Mouse (Mus musculus) forebrain, embryonic 15.5 days (tissue): Measurements from ENCODE around the gene Slc25a18. TPM values are rescaled to one million over a fixed set of nuclear protein-coding genes. Genes with fewer than 3 reads are reported as not detected.
A peak's percentile ranks its signal among the peaks of the same experiment; 100 is the strongest.

Experiments used
- ATAC-seq: fragments of 200-750 bp; cut with Nextera tagmentation; replicated peaks from 2 replicates; pipeline ENCODE4 v1.8.0; 2017; ENCODE audit warnings: mild to moderate bottlenecking, moderate TSS enrichment, moderate library complexity
- H3K27ac ChIP-seq: fragments of 300-500 bp; sonication (generic); replicated peaks from 2 replicates; pipeline ENCODE4 v1.5.1; 2015; ENCODE audit warnings: mild to moderate bottlenecking, inconsistent platforms
- H3K27me3 ChIP-seq: fragments of 300-500 bp; sonication (generic); 2 replicates; pipeline ENCODE4 v1.6.1; 2015; ENCODE audit warnings: inconsistent platforms
- H3K36me3 ChIP-seq: fragments of 300-500 bp; sonication (generic); 2 replicates; pipeline ENCODE4 v1.6.1; 2015; ENCODE audit warnings: mild to moderate bottlenecking, inconsistent platforms
- H3K4me1 ChIP-seq: fragments of 300-500 bp; sonication (generic); 2 replicates; pipeline ENCODE4 v1.6.1; 2015; ENCODE audit warnings: inconsistent platforms
- H3K4me2 ChIP-seq: fragments of 300-500 bp; sonication (generic); replicated peaks from 2 replicates; pipeline ENCODE4 v1.6.1; 2015; ENCODE audit warnings: mild to moderate bottlenecking, inconsistent platforms
- H3K4me3 ChIP-seq: fragments of 300-500 bp; sonication (generic); 2 replicates; pipeline ENCODE4 v1.5.1; 2015; ENCODE audit warnings: mild to moderate bottlenecking, inconsistent platforms
- H3K9ac ChIP-seq: fragments of 300-500 bp; sonication (generic); replicated peaks from 2 replicates; pipeline ENCODE4 v1.6.1; 2015; ENCODE audit warnings: mild to moderate bottlenecking, inconsistent platforms
- H3K9me3 ChIP-seq: fragments of 300-500 bp; sonication (generic); 2 replicates; pipeline ENCODE4 v1.6.1; 2016; ENCODE audit warnings: inconsistent platforms
- WGBS: fragments of 180-500 bp; shearing (Covaris S2); methylation state at CpG from one replicate; pipeline ENCODE4 v1.1.7; 2015; ENCODE audit warnings: mixed read lengths; 5-methylcytosine and 5-hydroxymethylcytosine counted together
- microRNA-seq: library from miRNA; unstranded; fragments of <30 nt; microRNA quantifications from one replicate; pipeline ENCODE4, GENCODE M21; 2016
- polyA plus RNA-seq: library from polyadenylated mRNA; unstranded; fragments of >200 nt; fragmentation: Nextera tagmentation; extraction: Ambion mirVana; gene quantifications from 2 replicates; pipeline ENCODE4 v1.2.1, GENCODE M21; 2015

Gene Slc25a18
- polyA plus RNA-seq, 1 experiment from 2014 or later: 3.2 TPM

GRCm38 (mm10) chr6:120830866-120831608, 57.7 kb downstream of the Slc25a18 start:
- no peaks in the 10 kb centered on the region; the same call in 1 of the 2 replicates for H3K27me3 ChIP-seq

GRCm38 (mm10) chr6:120832097-120832496, 58.7 kb downstream of the Slc25a18 start:
- no peak overlapping the region for H3K4me2 ChIP-seq
- no peaks in the 10 kb centered on the region for H3K9me3 ChIP-seq
- H3K36me3 ChIP-seq: no peaks in the 10 kb centered on the region
- H3K9ac ChIP-seq: no peak overlapping the region
- peaks cover 5% of the 10 kb centered on the region for H3K4me1 ChIP-seq
- no peak overlapping the region for H3K27ac ChIP-seq
- H3K4me3 ChIP-seq: no peak overlapping the region
- WGBS: 77% methylated on average over 4 of the region's 4 CpGs
- no peaks in the 10 kb centered on the region; the same call in 1 of the 2 replicates for H3K27me3 ChIP-seq
- no peak for ATAC-seq

More at GRCm38 (mm10) chr6:120830866-120831608, 57.7 kb downstream of the Slc25a18 start:
- Histone ChIP-seq H3K9me3 (no peaks in the 10 kb centered on the region), H3K36me3 (no peaks in the 10 kb centered on the region), H3K4me1 (no peaks in the 10 kb centered on the region), H3K4me2 (no peak overlapping the region), H3K9ac (no peak overlapping the region), H3K27ac (no peak overlapping the region), H3K4me3 (no peak overlapping the region)
- no peak for ATAC-seq
- 60% methylated on average over 4 of the region's 4 CpGs for WGBS

GRCm38 (mm10) chr6:120834766-120835321, 61.5 kb downstream of the Slc25a18 start:
- no peak overlapping the region for H3K9ac ChIP-seq
- H3K36me3 ChIP-seq: no peaks in the 10 kb centered on the region
- WGBS: 96% methylated on average over 4 of the region's 4 CpGs
- ATAC-seq: no peak
- H3K27me3 ChIP-seq: no peaks in the 10 kb centered on the region; the same call in 1 of the 2 replicates
- H3K27ac ChIP-seq: no peak overlapping the region
- no peak overlapping the region for H3K4me2 ChIP-seq
- H3K9me3 ChIP-seq: no peaks in the 10 kb centered on the region
- no peak overlapping the region for H3K4me3 ChIP-seq
- H3K4me1 ChIP-seq: peaks cover 14% of the 10 kb centered on the region

GRCm38 (mm10) chr6:120835474-120836374, 62.3 kb downstream of the Slc25a18 start, which contains the start of gene Bcl2l13:
TSS of gene Bcl2l13 (plus strand) at chr6:120836212.
- ATAC-seq: peak; percentile 93
- peak within 1 kb of the TSS; percentile 57 for H3K4me2 ChIP-seq
- WGBS: 4% methylated on average over 40 of the region's 40 CpGs
- no peaks in the 10 kb centered on the region for H3K9me3 ChIP-seq
- peaks cover 14% of the 10 kb centered on the region for H3K4me1 ChIP-seq
- peak within 1 kb of the TSS; percentile 93 for H3K9ac ChIP-seq
- peak within 1 kb of the TSS; percentile 78 for H3K4me3 ChIP-seq
- H3K36me3 ChIP-seq: no peaks in the 10 kb centered on the region
- peak within 1 kb of the TSS; percentile 94 for H3K27ac ChIP-seq
- H3K27me3 ChIP-seq: no peaks in the 10 kb centered on the region; the same call in 1 of the 2 replicates

GRCm38 (mm10) chr6:120836389-120837151, 63.2 kb downstream of the Slc25a18 start:
- Histone ChIP-seq H3K36me3 (no peaks in the 10 kb centered on the region), H3K9me3 (no peaks in the 10 kb centered on the region), H3K4me3 (peak overlapping the region; percentile 78), H3K27ac (peak overlapping the region; percentile 94), H3K27me3 (no peaks in the 10 kb centered on the region), H3K4me1 (peaks cover 14% of the 10 kb centered on the region), H3K9ac (peak overlapping the region; percentile 93), H3K4me2 (peak overlapping the region; percentile 57)
- 5% methylated on average over 35 of the region's 37 CpGs for WGBS
- peak; percentile 78; the same call in 1 of the 2 replicates for ATAC-seq

GRCm38 (mm10) chr6:120837152-120837530, 63.8 kb downstream of the Slc25a18 start:
- no peak overlapping the region for H3K27ac ChIP-seq
- peak overlapping the region; percentile 78 for H3K4me3 ChIP-seq
- H3K9me3 ChIP-seq: no peaks in the 10 kb centered on the region
- 76% methylated on average over 1 of the region's 1 CpGs for WGBS
- no peak for ATAC-seq
- H3K9ac ChIP-seq: peak overlapping the region; percentile 93; the same call in 1 of the 2 replicates
- H3K4me2 ChIP-seq: peak overlapping the region; percentile 57
- no peaks in the 10 kb centered on the region for H3K36me3 ChIP-seq
- no peaks in the 10 kb centered on the region for H3K27me3 ChIP-seq
- peaks cover 14% of the 10 kb centered on the region for H3K4me1 ChIP-seq

GRCm38 (mm10) chr6:120840258-120840657, 66.9 kb downstream of the Slc25a18 start:
- no peaks in the 10 kb centered on the region for H3K36me3 ChIP-seq
- peaks cover 14% of the 10 kb centered on the region for H3K4me1 ChIP-seq
- no peak overlapping the region for H3K4me3 ChIP-seq
- no peak overlapping the region for H3K4me2 ChIP-seq
- ATAC-seq: no peak
- no peaks in the 10 kb centered on the region for H3K9me3 ChIP-seq
- WGBS: 96% methylated on average over 7 of the region's 7 CpGs
- no peaks in the 10 kb centered on the region for H3K27me3 ChIP-seq
- H3K27ac ChIP-seq: no peak overlapping the region
- H3K9ac ChIP-seq: no peak overlapping the region

- H3K4me1 ChIP-seq: peaks cover 12% of the 10 kb centered on the region
- H3K4me3 ChIP-seq: no peak overlapping the region
- H3K9me3 ChIP-seq: no peaks in the 10 kb centered on the region
- no peaks in the 10 kb centered on the region for H3K27me3 ChIP-seq
- H3K9ac ChIP-seq: no peak overlapping the region
- WGBS: 91% methylated on average over 5 of the region's 5 CpGs
- no peaks in the 10 kb centered on the region for H3K36me3 ChIP-seq
- H3K27ac ChIP-seq: no peak overlapping the region
- H3K4me2 ChIP-seq: no peak overlapping the region
- no peak for ATAC-seq
These were observed 68.4 kb downstream of the Slc25a18 start for GRCm38 (mm10) chr6:120841754-120842153.

Small RNA genes lying within 50 kb of the gene (microRNA-seq; reads per million reads assigned to microRNA genes)
- not detected for gene Gm25193

Other genes with a start within 250 kb of the Slc25a18 start
- gene Hdhd5, start 242.3 kb upstream of the Slc25a18 start, polyA plus RNA-seq: 16.8 and 18.2 TPM in 2 replicates
- gene Cecr2, start 107.2 kb upstream of the Slc25a18 start, polyA plus RNA-seq: 5.7 and 7.1 TPM in 2 replicates
- 225 and 229 TPM in 2 replicates for gene Atp6v1e1, start 49.2 kb downstream of the Slc25a18 start, polyA plus RNA-seq
- gene Bcl2l13, start 62.6 kb downstream of the Slc25a18 start, polyA plus RNA-seq: 32.6 and 32.9 TPM in 2 replicates
- 24.3 TPM in 2 replicates for gene Bid, start 143.3 kb downstream of the Slc25a18 start, polyA plus RNA-seq